Comparison of ENCODE assay signal across 11 mouse cellular contexts in genomic region chr1:168240386-168240785, GRCm38 (mm10).
A peak's percentile ranks its signal among the peaks of the same experiment; 100 is the strongest.
DNase-seq lines count a peak whose midpoint lies in the region; ATAC-seq and TF ChIP-seq lines count a peak whose summit lies in the region.
"Had no signal": no experiment of that assay in that cellular context is flagged by ENCODE, and none has a peak within 500 bp of the region (broad histone marks: within the 10 kb centered on the region; RNA-seq: fewer than 3 reads in every experiment).

No protein-coding gene starts in this region.

- no peak for DNase-seq in heart, postnatal 0 days (ENCODE audit: low spot score)
- no peak for DNase-seq in forebrain, embryonic 11.5 days (ENCODE audit: low spot score)
- DNase-seq in adrenal gland, postnatal 4 days (ENCODE audit: low spot score in 2 of 2) = no peak
- DNase-seq in layer of hippocampus, postnatal 25 days (ENCODE audit: extremely low spot score in 1 of 2, low spot score in 1 of 2) = no peak
- DNase-seq: adrenal gland, adult 2 months had no signal

- no peak overlapping the region for H3K9ac ChIP-seq in heart, postnatal 0 days (replicated peaks; ENCODE audit: low read depth, low read length)
- H3K9ac ChIP-seq in heart, embryonic 11.5 days (ENCODE audit: low read depth, low read length) = no peak overlapping the region
- no peak overlapping the region for H3K9ac ChIP-seq in embryonic facial prominence, embryonic 12.5 days
- H3K9ac ChIP-seq in forebrain, embryonic 11.5 days (ENCODE audit: low read length) = no peak overlapping the region
- no peak overlapping the region for H3K9ac ChIP-seq in midbrain, embryonic 13.5 days (replicated peaks)

- H3K27ac ChIP-seq in heart, postnatal 0 days (ENCODE audit: low read depth) = peak overlapping the region; percentile 36; the same call in 1 of the 2 replicates
- H3K27ac ChIP-seq in heart, embryonic 11.5 days (ENCODE audit: low read depth, low read length) = no peak overlapping the region
- peak overlapping the region; percentile 78 for H3K27ac ChIP-seq in embryonic facial prominence, embryonic 12.5 days
- H3K27ac ChIP-seq in forebrain, embryonic 11.5 days (ENCODE audit: low read depth, low read length) = 0 out of 2 replicates have a peak overlapping the region, but pooled peaks have one; percentile 25
- H3K27ac ChIP-seq in midbrain, embryonic 13.5 days = peak overlapping the region; percentile 69

- H3K4me2 ChIP-seq in heart, postnatal 0 days (ENCODE audit: low read depth, low read length) = no peak overlapping the region
- H3K4me2 ChIP-seq in heart, embryonic 11.5 days = no peak overlapping the region
- H3K4me2 ChIP-seq in embryonic facial prominence, embryonic 12.5 days (replicated peaks) = 0 out of 2 replicates have a peak overlapping the region, but pooled peaks have one; percentile 5
- no peak overlapping the region for H3K4me2 ChIP-seq in forebrain, embryonic 11.5 days (ENCODE audit: low read depth, low read length, severe bottlenecking)
- 0 out of 2 replicates have a peak overlapping the region, but pooled peaks have one; percentile 24 for H3K4me2 ChIP-seq in midbrain, embryonic 13.5 days (replicated peaks)

- H3K27me3 ChIP-seq in heart, postnatal 0 days (ENCODE audit: control insufficient read depth, insufficient read depth, low read length) = no peaks in the 10 kb centered on the region
- no peaks in the 10 kb centered on the region for H3K27me3 ChIP-seq in heart, embryonic 11.5 days (ENCODE audit: control insufficient read depth, insufficient read depth, low read length)
- H3K27me3 ChIP-seq in embryonic facial prominence, embryonic 12.5 days = no peaks in the 10 kb centered on the region
- no peaks in the 10 kb centered on the region for H3K27me3 ChIP-seq in forebrain, embryonic 11.5 days (ENCODE audit: control insufficient read depth, insufficient read depth, low read length)
- no peaks in the 10 kb centered on the region for H3K27me3 ChIP-seq in midbrain, embryonic 13.5 days
- H3K27me3 ChIP-seq: Patski had no signal

- H3K4me3 ChIP-seq in heart, postnatal 0 days (ENCODE audit: low read depth, low read length) = no peak overlapping the region
- H3K4me3 ChIP-seq in heart, embryonic 11.5 days (ENCODE audit: low read depth, low read length) = no peak overlapping the region
- H3K4me3 ChIP-seq in embryonic facial prominence, embryonic 12.5 days = no peak overlapping the region
- H3K4me3 ChIP-seq in forebrain, embryonic 11.5 days (ENCODE audit: low read depth, low read length) = no peak overlapping the region
- no peak overlapping the region for H3K4me3 ChIP-seq in midbrain, embryonic 13.5 days (replicated peaks)

- no peaks in the 10 kb centered on the region for H3K9me3 ChIP-seq in heart, postnatal 0 days (replicated peaks; ENCODE audit: control insufficient read depth, low read length)
- no peaks in the 10 kb centered on the region for H3K9me3 ChIP-seq in heart, embryonic 11.5 days (replicated peaks; ENCODE audit: control insufficient read depth, low read length)
- no peaks in the 10 kb centered on the region for H3K9me3 ChIP-seq in embryonic facial prominence, embryonic 12.5 days
- H3K9me3 ChIP-seq in forebrain, embryonic 11.5 days (ENCODE audit: control insufficient read depth, low read length) = no peaks in the 10 kb centered on the region
- H3K9me3 ChIP-seq in midbrain, embryonic 13.5 days = no peaks in the 10 kb centered on the region

- no peak for ATAC-seq in heart, postnatal 0 days (ENCODE audit: insufficient read depth, low read depth)
- ATAC-seq in heart, embryonic 11.5 days (replicated peaks; ENCODE audit: insufficient number of reproducible peaks, low FRiP score, low TSS enrichment) = no peak
- ATAC-seq in embryonic facial prominence, embryonic 12.5 days (ENCODE audit: insufficient number of reproducible peaks, insufficient read depth, low FRiP score, low TSS enrichment) = no peak
- ATAC-seq in forebrain, embryonic 11.5 days (replicated peaks; ENCODE audit: low FRiP score) = no peak
- no peak for ATAC-seq in midbrain, embryonic 13.5 days
- ATAC-seq in megakaryocyte-erythroid progenitor cell, adult 5-6 weeks (replicated peaks; ENCODE audit: low FRiP score, low TSS enrichment, poor library complexity, severe bottlenecking) = no peak
- ATAC-seq: lung, postnatal 0 days; Patski had no signal

- WGBS in heart, postnatal 0 days = 55% methylated on average over 5 of the region's 5 CpGs
- 70% methylated on average over 5 of the region's 5 CpGs for WGBS in heart, embryonic 11.5 days (ENCODE audit: insufficient replicate concordance)
- WGBS in embryonic facial prominence, embryonic 12.5 days = 70% methylated on average over 5 of the region's 5 CpGs
- WGBS in forebrain, embryonic 11.5 days = 79% methylated on average over 5 of the region's 5 CpGs
- WGBS in midbrain, embryonic 13.5 days = 66% methylated on average over 5 of the region's 5 CpGs

- H3K36me3 ChIP-seq in heart, postnatal 0 days (replicated peaks; ENCODE audit: control insufficient read depth, insufficient read depth, low read length) = no peaks in the 10 kb centered on the region
- H3K36me3 ChIP-seq in heart, embryonic 11.5 days (ENCODE audit: control insufficient read depth, insufficient read depth, low read length) = no peaks in the 10 kb centered on the region
- H3K36me3 ChIP-seq in embryonic facial prominence, embryonic 12.5 days = no peaks in the 10 kb centered on the region
- H3K36me3 ChIP-seq in forebrain, embryonic 11.5 days (ENCODE audit: control insufficient read depth, insufficient read depth, low read length) = no peaks in the 10 kb centered on the region
- H3K36me3 ChIP-seq in midbrain, embryonic 13.5 days = no peaks in the 10 kb centered on the region

- TF ChIP-seq CTCF in heart, postnatal 0 days (IDR thresholded peaks at IDR 0.05; ENCODE audit: low read depth) = no peak

- no peak for TF ChIP-seq EP300 in heart, postnatal 0 days (IDR thresholded peaks at IDR 0.05; ENCODE audit: low read depth)

- H3K4me1 ChIP-seq in heart, postnatal 0 days (ENCODE audit: control insufficient read depth, insufficient read depth) = peaks cover 32% of the 10 kb centered on the region
- peaks cover 37% of the 10 kb centered on the region for H3K4me1 ChIP-seq in heart, embryonic 11.5 days (ENCODE audit: control insufficient read depth, insufficient read depth, low read length)
- H3K4me1 ChIP-seq in embryonic facial prominence, embryonic 12.5 days = peaks cover 54% of the 10 kb centered on the region
- peaks cover 13% of the 10 kb centered on the region for H3K4me1 ChIP-seq in forebrain, embryonic 11.5 days (replicated peaks; ENCODE audit: control insufficient read depth, insufficient read depth, low read length)
- H3K4me1 ChIP-seq in midbrain, embryonic 13.5 days (replicated peaks) = peaks cover 87% of the 10 kb centered on the region

Comparison
In these comparisons a context has a peak if more than half of its experiments do, and no peak if none do; other contexts are left out.
1. H3K4me2 ChIP-seq: peak in embryonic facial prominence, embryonic 12.5 days (single experiment) and midbrain, embryonic 13.5 days (single experiment); none in heart, postnatal 0 days (single experiment), heart, embryonic 11.5 days (single experiment) and forebrain, embryonic 11.5 days (single experiment).